Mouse (Mus musculus): ENCODE data around the gene Lhfpl2. TPM values are rescaled to one million over a fixed set of nuclear protein-coding genes. Genes with fewer than 3 reads are reported as not detected.
A peak's percentile ranks its signal among the peaks of the same experiment; 100 is the strongest.
"Not testable (repeated sequence)": the region's sequence is repeated elsewhere in the genome, so short reads cannot be mapped to it uniquely, and the experiment has no call there.

Gene Lhfpl2
- total RNA-seq (2021): 10 to 100 TPM; 31.9 to 38.6 TPM
- long read RNA-seq, experiment 1, full-length matches to known transcripts: 44 of 70 reads
- long read RNA-seq, experiment 1, partial matches to known transcripts: 0 of 70 reads
- long read RNA-seq, experiment 1, other reads (novel, unspliced or antisense): 26 of 70 reads
- long read RNA-seq, experiment 2, full-length matches to known transcripts: 30 of 43 reads
- long read RNA-seq, experiment 2, partial matches to known transcripts: 12 of 43 reads
- long read RNA-seq, experiment 2, other reads (novel, unspliced or antisense): 1 of 43 reads

GRCm38 (mm10) chr13:94057563-94058560 is at the start of gene Lhfpl2:
Gene Lhfpl2, plus strand, starts transcription at chr13:94057796.
- peak; percentile 74 for DNase-seq

GRCm38 (mm10) chr13:94011996-94012575 is 45.5 kb upstream of the Lhfpl2 start:
- peak; percentile 28 for DNase-seq

DNA sequence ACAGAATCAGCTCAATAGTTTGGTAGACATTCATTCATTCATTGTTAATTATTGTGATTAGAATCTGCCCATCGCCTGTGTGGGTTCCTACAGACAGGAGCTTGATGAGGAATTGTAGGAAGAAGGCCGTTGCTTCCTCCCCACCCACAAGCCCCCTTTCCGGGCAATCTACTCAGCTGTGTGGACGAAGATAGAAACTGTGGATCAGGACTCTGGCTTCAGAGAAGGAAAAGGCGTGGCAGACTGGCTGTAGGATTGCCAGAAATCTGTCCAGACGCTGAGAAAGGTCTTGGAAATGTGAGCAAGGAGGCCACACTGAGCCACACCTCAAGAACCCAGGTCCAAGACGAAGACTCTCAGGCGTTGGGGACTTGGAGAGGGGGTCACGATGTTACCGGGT is 43.6 kb upstream of the Lhfpl2 start:
- no peak for DNase-seq

DNA sequence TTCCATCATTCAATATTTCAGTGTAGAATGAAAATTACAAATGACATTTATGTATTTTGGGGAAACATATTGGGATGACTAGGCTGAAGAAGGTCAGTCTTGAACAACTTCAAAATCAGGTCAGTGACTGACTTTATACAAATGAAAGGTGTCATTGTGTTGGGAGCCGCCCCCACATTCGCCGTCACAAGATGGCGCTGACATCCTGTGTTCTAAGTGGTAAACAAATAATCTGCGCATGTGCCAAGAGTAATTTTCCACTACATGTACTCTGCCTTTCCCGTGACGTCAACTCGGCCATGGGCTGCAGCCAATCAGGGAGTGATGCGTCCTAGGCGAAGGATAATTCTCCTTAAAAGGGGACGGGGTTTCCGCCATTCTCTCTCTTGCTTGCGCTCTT is 33.0 kb upstream of the Lhfpl2 start:
- not testable (repeated sequence) for DNase-seq

- DNase-seq: no peak
Observed at GRCm38 (mm10) chr13:94029147-94029546, 28.4 kb upstream of the Lhfpl2 start.

DNA sequence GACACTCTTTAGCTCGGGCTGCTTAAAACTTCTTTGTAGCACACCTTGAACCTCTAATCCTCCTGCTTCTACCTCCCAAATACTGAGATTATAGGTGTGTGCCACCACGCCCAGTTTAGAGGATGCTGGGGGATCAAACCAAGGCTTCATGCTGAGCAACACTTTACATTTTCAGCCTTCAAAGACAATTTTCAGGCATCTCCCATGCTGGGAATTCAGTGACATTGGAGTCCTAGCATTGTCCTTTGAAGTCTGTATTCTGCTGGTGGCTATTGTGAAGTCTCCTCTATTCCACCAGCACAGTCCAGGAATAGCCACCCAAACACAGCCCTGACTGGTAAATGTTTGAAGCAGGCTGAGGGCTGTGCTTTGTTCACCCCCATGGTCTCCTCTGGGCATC is 27.0 kb upstream of the Lhfpl2 start:
- DNase-seq: no peak

GRCm38 (mm10) chr13:94037313-94038051 is 20.1 kb upstream of the Lhfpl2 start:
- no peak for DNase-seq

DNA sequence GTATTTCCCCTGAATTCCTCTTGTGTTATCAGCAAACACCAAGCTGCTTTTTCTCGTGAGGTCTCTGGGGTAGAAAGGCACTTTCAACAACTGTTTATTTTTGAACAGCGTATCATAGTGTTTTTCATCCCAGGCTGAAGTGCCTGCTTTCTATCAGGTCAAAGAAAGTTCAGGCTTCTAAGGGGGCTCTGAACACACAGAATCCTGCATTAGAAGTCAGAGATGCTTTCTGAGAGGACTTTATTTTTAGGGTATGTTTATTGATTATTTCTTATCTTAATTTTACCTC is 19.6 kb upstream of the Lhfpl2 start:
- no peak for DNase-seq

- DNase-seq: no peak
Observed at GRCm38 (mm10) chr13:94050036-94050435, 7.6 kb upstream of the Lhfpl2 start.

- DNase-seq: no peak
Observed at GRCm38 (mm10) chr13:94050782-94051181, 6.8 kb upstream of the Lhfpl2 start.

GRCm38 (mm10) chr13:94057036-94057562 is 497 bp upstream of the Lhfpl2 start:
- DNase-seq: no peak

GRCm38 (mm10) chr13:94058642-94059222 is 1.1 kb downstream of the Lhfpl2 start:
- no peak for DNase-seq

- no peak for DNase-seq
Observed at GRCm38 (mm10) chr13:94059373-94059772, 1.8 kb downstream of the Lhfpl2 start.

DNA sequence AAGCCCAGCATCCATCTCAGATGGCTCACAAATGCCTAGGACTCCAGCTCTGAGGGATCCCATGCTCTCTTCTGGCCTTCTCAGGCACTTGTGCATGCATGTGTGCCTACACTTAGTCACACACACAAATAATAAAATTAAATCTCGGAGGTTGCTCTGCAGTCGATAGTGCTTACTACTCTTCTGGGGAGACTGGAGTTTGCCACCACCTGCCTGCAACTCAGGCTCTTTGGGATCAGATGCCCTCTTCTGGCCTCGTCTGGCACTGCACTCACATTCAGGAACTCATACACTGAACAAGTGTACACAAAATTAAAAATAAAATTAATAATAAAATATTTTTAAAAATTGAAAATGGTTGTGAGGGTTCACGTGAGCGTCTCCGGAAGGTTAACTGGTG is 2.2 kb downstream of the Lhfpl2 start:
- peak; percentile 52 for DNase-seq

GRCm38 (mm10) chr13:94060461-94060860 is 2.9 kb downstream of the Lhfpl2 start:
- DNase-seq: no peak

DNA sequence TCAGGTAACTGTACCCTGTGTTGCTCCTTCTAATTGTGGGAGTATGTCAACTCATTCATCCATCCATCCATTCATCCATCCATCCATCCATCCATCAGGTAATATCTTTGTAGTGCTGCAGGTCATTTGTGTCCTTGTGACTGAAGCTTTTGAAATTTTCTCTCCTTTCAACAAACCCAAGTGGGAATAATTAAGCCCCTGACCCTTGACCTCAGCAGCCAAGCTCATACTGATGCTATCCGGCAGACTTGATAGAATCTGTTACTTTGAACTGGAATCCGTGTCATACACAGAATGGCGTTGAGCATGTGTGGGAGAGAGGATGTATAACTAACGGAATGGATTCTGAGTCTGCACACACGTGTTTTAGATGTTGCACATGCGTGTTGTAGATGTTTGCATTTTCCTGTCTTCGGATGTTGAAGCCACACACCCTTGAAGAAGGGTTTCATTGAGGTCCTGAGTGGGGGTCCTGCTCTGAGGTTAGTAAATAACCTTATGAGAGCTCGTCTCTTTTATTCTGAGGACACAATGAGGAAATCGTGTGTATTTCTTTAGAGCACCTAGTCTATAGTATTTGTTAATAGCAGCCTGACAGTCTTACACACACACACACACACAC is 3.8 kb downstream of the Lhfpl2 start:
- DNase-seq: no peak

DNA sequence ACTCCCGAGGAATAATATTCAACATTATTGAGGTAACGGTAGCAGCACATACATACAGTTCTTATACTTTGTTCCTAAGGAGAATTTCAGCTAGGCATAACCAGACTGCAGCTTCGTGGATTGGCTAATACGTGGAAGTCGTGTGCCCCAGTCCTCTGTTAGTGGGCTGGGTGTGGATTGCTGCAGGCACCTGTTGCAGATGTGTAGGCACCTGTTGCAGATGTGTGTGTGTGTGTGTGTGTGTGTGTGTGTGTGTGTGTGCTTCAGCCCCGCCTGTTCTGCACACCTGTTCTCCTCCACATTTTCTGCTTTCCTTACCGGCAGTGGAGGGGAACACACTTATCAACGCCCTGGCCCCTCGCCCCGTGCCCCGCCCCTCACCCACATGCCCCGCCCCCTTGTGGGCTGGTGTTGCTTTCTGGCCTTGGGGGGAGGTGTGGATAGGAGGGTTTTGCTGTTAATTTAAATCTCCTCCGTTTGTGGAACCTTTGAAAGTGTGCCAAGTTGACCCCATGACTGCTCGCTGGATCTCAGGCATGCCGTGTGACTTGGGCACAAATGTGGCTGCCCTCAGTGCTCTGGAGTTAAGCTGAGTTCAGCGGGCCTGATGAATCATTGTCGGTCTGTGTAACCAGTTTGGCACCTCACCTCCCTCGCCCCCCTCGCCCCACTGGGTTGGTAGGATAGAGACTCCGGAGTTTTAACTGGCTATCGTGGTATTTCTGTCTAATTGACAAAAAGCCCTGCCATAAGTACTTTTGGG is 4.9 kb downstream of the Lhfpl2 start:
- DNase-seq: no peak

DNA sequence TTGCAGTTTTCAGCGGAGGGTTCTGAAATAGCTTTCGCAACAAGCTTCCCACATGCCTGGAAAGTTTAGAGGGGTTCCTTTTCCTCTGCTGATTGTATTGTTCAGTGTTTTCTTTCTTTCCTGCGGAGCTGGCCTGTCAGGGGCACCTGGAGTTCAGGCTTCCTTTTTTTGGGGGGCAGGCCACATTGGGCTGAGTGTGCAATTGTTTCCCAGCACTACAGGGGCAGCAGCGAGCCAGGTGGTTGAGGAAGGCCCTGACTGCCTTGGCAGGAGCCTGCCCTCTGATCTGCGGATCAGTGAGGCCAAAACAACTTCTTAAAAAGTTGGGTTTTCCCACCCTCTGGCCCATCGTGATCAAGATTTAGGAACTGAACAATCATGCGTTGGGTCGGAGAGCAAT is 5.6 kb downstream of the Lhfpl2 start:
- no peak for DNase-seq

DNA sequence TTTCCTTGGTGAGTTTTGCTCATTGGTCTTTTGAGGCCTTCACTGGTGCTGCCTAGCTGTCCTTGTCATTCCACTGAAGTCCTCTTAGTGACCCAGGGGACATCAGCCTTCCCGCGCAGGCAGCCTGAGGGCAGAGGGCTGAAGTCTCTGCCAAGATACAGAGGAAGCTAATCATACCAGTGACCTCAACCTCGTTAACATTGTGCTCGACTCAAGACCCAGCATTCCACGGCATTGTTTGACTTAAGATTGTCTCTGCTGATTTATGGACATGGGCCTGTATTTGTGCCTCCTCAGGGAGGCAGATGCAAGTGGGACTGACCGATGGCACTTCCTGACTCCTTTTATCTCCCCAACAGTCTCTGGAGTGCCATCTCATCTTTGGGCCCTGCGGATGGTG is 7.0 kb downstream of the Lhfpl2 start:
- no peak for DNase-seq

- no peak for DNase-seq
Observed at GRCm38 (mm10) chr13:94065276-94066050, 7.9 kb downstream of the Lhfpl2 start.

Data from gastrocnemius, postnatal 10 days (tissue).